18 mouse cellular contexts compared by ENCODE assay signal in the genomic region with DNA sequence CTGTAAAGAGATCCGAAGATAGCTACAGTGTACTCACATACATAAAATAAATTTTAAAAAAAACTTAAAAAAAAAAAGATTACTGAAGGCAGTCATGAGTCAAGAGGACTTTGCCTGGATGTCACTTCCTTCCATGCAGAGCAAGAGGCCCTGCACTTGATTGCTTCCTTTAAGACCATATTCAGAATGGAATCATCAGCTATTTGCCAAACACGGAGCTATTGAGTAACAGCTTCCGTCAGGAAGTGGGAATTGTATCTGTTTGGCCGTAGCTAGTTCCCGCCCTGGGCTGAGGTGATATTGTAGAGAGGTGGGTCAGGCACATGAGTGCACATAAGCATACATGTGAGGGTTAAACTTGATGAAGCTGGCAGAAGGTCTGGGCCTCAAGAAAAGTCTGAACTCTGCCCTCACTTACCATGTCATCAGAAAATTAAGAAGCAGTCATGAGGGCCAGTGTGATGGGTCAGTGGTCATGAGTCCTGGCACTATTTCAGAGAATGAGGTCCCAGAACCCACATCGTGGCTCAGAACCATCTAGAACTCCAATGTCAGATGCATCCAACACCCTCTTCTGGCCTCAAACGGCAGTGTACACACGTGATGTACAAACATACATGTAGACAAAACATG. TPM values are rescaled to one million over a fixed set of nuclear protein-coding genes. Genes with fewer than 3 reads are reported as not detected.
A peak's percentile ranks its signal among the peaks of the same experiment; 100 is the strongest.
DNase-seq lines count a peak whose midpoint lies in the region; ATAC-seq and TF ChIP-seq lines count a peak whose summit lies in the region.
"Had no signal": no experiment of that assay in that cellular context is flagged by ENCODE, and none has a peak within 500 bp of the region (broad histone marks: within the 10 kb centered on the region; RNA-seq: fewer than 3 reads in every experiment).

No protein-coding gene starts in this region.

- DNase-seq in liver, postnatal 0 days, result no peak
- DNase-seq in liver, embryonic 11.5 days (ENCODE audit: low spot score), result no peak
- peak; percentile 37 for DNase-seq in kidney, postnatal 14 days
- no peak for DNase-seq in stomach, postnatal 0 days (ENCODE audit: low spot score)
- DNase-seq in adrenal gland, adult 8-10 months, result no peak
- no peak for DNase-seq in thymus, postnatal 14 days
- no peak for DNase-seq in midbrain, embryonic 11.5 days (ENCODE audit: low spot score, missing footprints)
- DNase-seq: adrenal gland, postnatal 14 days; cerebellum, adult 8-10 months; gastrocnemius, postnatal 14 days; lung, embryonic 14.5 days; right cerebral cortex, adult 18-20 months had no signal

- peaks cover 4% of the 10 kb centered on the region for H3K4me1 ChIP-seq in liver, postnatal 0 days (ENCODE audit: insufficient read depth)
- H3K4me1 ChIP-seq in liver, embryonic 11.5 days (replicated peaks; ENCODE audit: control insufficient read depth, insufficient read depth, low read length), result no peaks in the 10 kb centered on the region
- H3K4me1 ChIP-seq in intestine, embryonic 16.5 days (ENCODE audit: control insufficient read depth, insufficient read depth, low read length), result peaks cover 2% of the 10 kb centered on the region; the same call in 1 of the 2 replicates
- no peaks in the 10 kb centered on the region for H3K4me1 ChIP-seq in stomach, postnatal 0 days (replicated peaks; ENCODE audit: control insufficient read depth, insufficient read depth)
- no peaks in the 10 kb centered on the region for H3K4me1 ChIP-seq in midbrain, embryonic 11.5 days (ENCODE audit: control insufficient read depth, insufficient read depth, low read length)
- H3K4me1 ChIP-seq: embryonic facial prominence, embryonic 15.5 days; forebrain, embryonic 15.5 days; midbrain, embryonic 10.5 days had no signal

- H3K27ac ChIP-seq in liver, postnatal 0 days (ENCODE audit: low read depth), result no peak overlapping the region
- H3K27ac ChIP-seq in liver, embryonic 11.5 days (ENCODE audit: low read depth, low read length), result no peak overlapping the region
- H3K27ac ChIP-seq in intestine, embryonic 16.5 days (ENCODE audit: low read length), result 0 out of 2 replicates have a peak overlapping the region, but pooled peaks have one; percentile 30
- no peak overlapping the region for H3K27ac ChIP-seq in stomach, postnatal 0 days (replicated peaks)
- H3K27ac ChIP-seq in midbrain, embryonic 11.5 days (ENCODE audit: low read depth, low read length), result no peak overlapping the region
- H3K27ac ChIP-seq: embryonic facial prominence, embryonic 15.5 days; forebrain, embryonic 15.5 days; hindbrain, embryonic 13.5 days; liver, embryonic 12.5 days; midbrain, embryonic 10.5 days had no signal

- no peak for TF ChIP-seq CTCF in liver, postnatal 0 days (IDR thresholded peaks at IDR 0.05; ENCODE audit: low read depth)
- TF ChIP-seq CTCF in stomach, postnatal 0 days (IDR thresholded peaks at IDR 0.05; ENCODE audit: low read depth), result no peak

- H3K4me2 ChIP-seq in liver, postnatal 0 days (ENCODE audit: low read depth, low read length), result no peak overlapping the region
- no peak overlapping the region for H3K4me2 ChIP-seq in liver, embryonic 11.5 days
- no peak overlapping the region for H3K4me2 ChIP-seq in intestine, embryonic 16.5 days (ENCODE audit: low read depth, low read length)
- no peak overlapping the region for H3K4me2 ChIP-seq in stomach, postnatal 0 days (replicated peaks; ENCODE audit: low read depth)
- H3K4me2 ChIP-seq in midbrain, embryonic 11.5 days, result no peak overlapping the region
- H3K4me2 ChIP-seq: embryonic facial prominence, embryonic 15.5 days; forebrain, embryonic 15.5 days; hindbrain, embryonic 13.5 days; liver, embryonic 12.5 days; lung, embryonic 14.5 days had no signal

- H3K9me3 ChIP-seq in liver, postnatal 0 days (ENCODE audit: low read length), result no peaks in the 10 kb centered on the region
- no peaks in the 10 kb centered on the region for H3K9me3 ChIP-seq in liver, embryonic 11.5 days (ENCODE audit: control insufficient read depth, low read length)
- no peaks in the 10 kb centered on the region for H3K9me3 ChIP-seq in intestine, embryonic 16.5 days (ENCODE audit: control insufficient read depth, low read length)
- no peaks in the 10 kb centered on the region for H3K9me3 ChIP-seq in stomach, postnatal 0 days (ENCODE audit: control insufficient read depth, low read length)
- H3K9me3 ChIP-seq in midbrain, embryonic 11.5 days (ENCODE audit: control insufficient read depth, low read length), result no peaks in the 10 kb centered on the region
- H3K9me3 ChIP-seq: embryonic facial prominence, embryonic 15.5 days; forebrain, embryonic 15.5 days; hindbrain, embryonic 13.5 days; liver, embryonic 12.5 days; midbrain, embryonic 10.5 days had no signal

- H3K27me3 ChIP-seq in liver, postnatal 0 days (ENCODE audit: insufficient read depth, low read length), result no peaks in the 10 kb centered on the region
- H3K27me3 ChIP-seq in liver, embryonic 11.5 days (replicated peaks; ENCODE audit: control insufficient read depth, insufficient read depth, low read length), result no peaks in the 10 kb centered on the region
- H3K27me3 ChIP-seq in intestine, embryonic 16.5 days (replicated peaks; ENCODE audit: control insufficient read depth, insufficient read depth, low read length), result no peaks in the 10 kb centered on the region
- no peaks in the 10 kb centered on the region for H3K27me3 ChIP-seq in stomach, postnatal 0 days (ENCODE audit: control insufficient read depth, insufficient read depth, low read length)
- no peaks in the 10 kb centered on the region for H3K27me3 ChIP-seq in midbrain, embryonic 11.5 days (ENCODE audit: control insufficient read depth, insufficient read depth, low read length)
- H3K27me3 ChIP-seq: embryonic facial prominence, embryonic 15.5 days; forebrain, embryonic 15.5 days; hindbrain, embryonic 13.5 days; liver, embryonic 12.5 days had no signal

- peak; percentile 43 for ATAC-seq in liver, postnatal 0 days
- ATAC-seq in liver, embryonic 11.5 days (replicated peaks; ENCODE audit: low FRiP score), result no peak
- peak; percentile 85 for ATAC-seq in intestine, embryonic 16.5 days
- ATAC-seq in stomach, postnatal 0 days (ENCODE audit: low FRiP score, low TSS enrichment), result peak; percentile 75; the same call in 1 of the 2 replicates
- ATAC-seq in midbrain, embryonic 11.5 days (ENCODE audit: low FRiP score), result no peak
- ATAC-seq: forebrain, embryonic 15.5 days; liver, embryonic 12.5 days had no signal

- WGBS in liver, postnatal 0 days (ENCODE audit: insufficient replicate concordance), result 61% methylated on average over 8 of the region's 8 CpGs
- 77% methylated on average over 8 of the region's 8 CpGs for WGBS in liver, embryonic 11.5 days
- 72% methylated on average over 8 of the region's 8 CpGs for WGBS in intestine, embryonic 16.5 days
- 72% methylated on average over 8 of the region's 8 CpGs for WGBS in stomach, postnatal 0 days
- WGBS in midbrain, embryonic 11.5 days, result 90% methylated on average over 8 of the region's 8 CpGs

- no peaks in the 10 kb centered on the region for H3K36me3 ChIP-seq in liver, postnatal 0 days (replicated peaks; ENCODE audit: insufficient read depth, low read length)
- H3K36me3 ChIP-seq in liver, embryonic 11.5 days (ENCODE audit: control insufficient read depth, insufficient read depth, low read length), result no peaks in the 10 kb centered on the region
- H3K36me3 ChIP-seq in intestine, embryonic 16.5 days (ENCODE audit: control insufficient read depth, insufficient read depth, low read length), result no peaks in the 10 kb centered on the region
- no peaks in the 10 kb centered on the region for H3K36me3 ChIP-seq in stomach, postnatal 0 days (ENCODE audit: control insufficient read depth, insufficient read depth, low read length)
- no peaks in the 10 kb centered on the region for H3K36me3 ChIP-seq in midbrain, embryonic 11.5 days (ENCODE audit: control insufficient read depth, insufficient read depth, low read length)
- H3K36me3 ChIP-seq: embryonic facial prominence, embryonic 15.5 days; forebrain, embryonic 15.5 days; hindbrain, embryonic 13.5 days; liver, embryonic 12.5 days; midbrain, embryonic 10.5 days had no signal

- H3K4me3 ChIP-seq in liver, postnatal 0 days (ENCODE audit: low read depth, low read length), result no peak overlapping the region
- no peak overlapping the region for H3K4me3 ChIP-seq in liver, embryonic 11.5 days (ENCODE audit: low read depth, low read length)
- no peak overlapping the region for H3K4me3 ChIP-seq in intestine, embryonic 16.5 days (ENCODE audit: low read length)
- H3K4me3 ChIP-seq in stomach, postnatal 0 days (ENCODE audit: low read depth, low read length), result no peak overlapping the region
- H3K4me3 ChIP-seq in midbrain, embryonic 11.5 days (ENCODE audit: low read depth, low read length), result no peak overlapping the region
- H3K4me3 ChIP-seq: embryonic facial prominence, embryonic 15.5 days; forebrain, embryonic 15.5 days; hindbrain, embryonic 13.5 days; liver, embryonic 12.5 days; midbrain, embryonic 10.5 days had no signal

- no peak for TF ChIP-seq EP300 in liver, postnatal 0 days (IDR thresholded peaks at IDR 0.05; ENCODE audit: low read depth)
- TF ChIP-seq EP300 in stomach, postnatal 0 days (optimal IDR thresholded peaks at IDR 0.05), result no peak

- H3K9ac ChIP-seq in liver, postnatal 0 days (replicated peaks), result no peak overlapping the region
- no peak overlapping the region for H3K9ac ChIP-seq in liver, embryonic 11.5 days (ENCODE audit: low read depth, low read length)
- H3K9ac ChIP-seq in intestine, embryonic 16.5 days (ENCODE audit: low read depth, low read length), result no peak overlapping the region
- no peak overlapping the region for H3K9ac ChIP-seq in stomach, postnatal 0 days (ENCODE audit: low read length)
- no peak overlapping the region for H3K9ac ChIP-seq in midbrain, embryonic 11.5 days (ENCODE audit: low read length)
- H3K9ac ChIP-seq: embryonic facial prominence, embryonic 15.5 days; forebrain, embryonic 15.5 days; hindbrain, embryonic 13.5 days; liver, embryonic 12.5 days; lung, embryonic 14.5 days had no signal

RNA-seq across cellular contexts. Expression of a gene that starts 16.6 kb away (rescaled TPM):
- polyA plus RNA-seq in liver, postnatal 0 days (2015; fragmentation: Nextera tagmentation; extraction: Ambion mirVana), result 1.4 TPM in 2 replicates
- polyA plus RNA-seq in liver, embryonic 11.5 days (2014; fragmentation: Nextera tagmentation; extraction: Ambion mirVana), result 0.84 and 1.4 TPM in 2 replicates
- polyA plus RNA-seq in intestine, embryonic 16.5 days (2015; fragmentation: Nextera tagmentation; extraction: Ambion mirVana), result 2.1 and 2.3 TPM in 2 replicates
- polyA plus RNA-seq in stomach, postnatal 0 days (2015; fragmentation: Nextera tagmentation; extraction: Ambion mirVana), result 2.2 and 3.0 TPM in 2 replicates
- 1 to 10 TPM; 3.3 to 7.2 (median 5.0) TPM for total RNA-seq in adrenal gland, adult 8-10 months (2022)
- 3.7 and 5.4 TPM in 2 replicates for polyA plus RNA-seq in midbrain, embryonic 11.5 days (2014; fragmentation: Nextera tagmentation; extraction: Ambion mirVana)

RNA-seq across cellular contexts. Expression of a gene that starts 16.8 kb away (rescaled TPM):
- polyA plus RNA-seq in liver, postnatal 0 days (2015; fragmentation: Nextera tagmentation; extraction: Ambion mirVana), result 17.5 and 18.2 TPM in 2 replicates
- polyA plus RNA-seq in liver, embryonic 11.5 days (2014; fragmentation: Nextera tagmentation; extraction: Ambion mirVana), result 29.4 and 30.4 TPM in 2 replicates
- 22.1 and 28.8 TPM in 2 replicates for polyA plus RNA-seq in intestine, embryonic 16.5 days (2015; fragmentation: Nextera tagmentation; extraction: Ambion mirVana)
- 24.1 TPM in 2 replicates for polyA plus RNA-seq in stomach, postnatal 0 days (2015; fragmentation: Nextera tagmentation; extraction: Ambion mirVana)
- total RNA-seq in adrenal gland, adult 8-10 months (2022), result 10 to 100 TPM; 29.2 to 38.6 (median 34.6) TPM
- 36.0 and 36.8 TPM in 2 replicates for polyA plus RNA-seq in midbrain, embryonic 11.5 days (2014; fragmentation: Nextera tagmentation; extraction: Ambion mirVana)

RNA-seq across cellular contexts. Expression of a gene that starts 26.6 kb away (rescaled TPM):
- polyA plus RNA-seq in liver, postnatal 0 days (2015; fragmentation: Nextera tagmentation; extraction: Ambion mirVana), result 0.08 and 0.20 TPM in 2 replicates
- polyA plus RNA-seq in liver, embryonic 11.5 days (2014; fragmentation: Nextera tagmentation; extraction: Ambion mirVana), result 0.22 and 0.29 TPM in 2 replicates
- polyA plus RNA-seq in intestine, embryonic 16.5 days (2015; fragmentation: Nextera tagmentation; extraction: Ambion mirVana), result 0.11 TPM in 1 of 2 replicates, not detected in the other
- 0.08 and 0.25 TPM in 2 replicates for polyA plus RNA-seq in stomach, postnatal 0 days (2015; fragmentation: Nextera tagmentation; extraction: Ambion mirVana)
- total RNA-seq in adrenal gland, adult 8-10 months (2022), result 1 to 10 TPM in 3 of 4 experiments, under 1 TPM in 1; 0.49 to 2.6 (median 1.1) TPM
- polyA plus RNA-seq in midbrain, embryonic 11.5 days (2014; fragmentation: Nextera tagmentation; extraction: Ambion mirVana), result 0.18 and 0.22 TPM in 2 replicates

RNA-seq across cellular contexts. Expression of a gene that starts 29.4 kb away (rescaled TPM):
- 3.3 and 3.7 TPM in 2 replicates for polyA plus RNA-seq in liver, postnatal 0 days (2015; fragmentation: Nextera tagmentation; extraction: Ambion mirVana)
- 3.8 and 4.9 TPM in 2 replicates for polyA plus RNA-seq in liver, embryonic 11.5 days (2014; fragmentation: Nextera tagmentation; extraction: Ambion mirVana)
- 2.2 and 2.4 TPM in 2 replicates for polyA plus RNA-seq in intestine, embryonic 16.5 days (2015; fragmentation: Nextera tagmentation; extraction: Ambion mirVana)
- polyA plus RNA-seq in stomach, postnatal 0 days (2015; fragmentation: Nextera tagmentation; extraction: Ambion mirVana), result 1.8 and 2.6 TPM in 2 replicates
- total RNA-seq in adrenal gland, adult 8-10 months (2022), result 1 to 10 TPM; 1.5 to 3.3 (median 2.0) TPM
- 7.1 and 9.3 TPM in 2 replicates for polyA plus RNA-seq in midbrain, embryonic 11.5 days (2014; fragmentation: Nextera tagmentation; extraction: Ambion mirVana)

RNA-seq across cellular contexts. Expression of a gene that starts 37.7 kb away (rescaled TPM):
- polyA plus RNA-seq in liver, postnatal 0 days (2015; fragmentation: Nextera tagmentation; extraction: Ambion mirVana), result 955 and 988 TPM in 2 replicates
- 991 and 1,008 TPM in 2 replicates for polyA plus RNA-seq in liver, embryonic 11.5 days (2014; fragmentation: Nextera tagmentation; extraction: Ambion mirVana)
- 1,153 and 1,157 TPM in 2 replicates for polyA plus RNA-seq in intestine, embryonic 16.5 days (2015; fragmentation: Nextera tagmentation; extraction: Ambion mirVana)
- 906 and 964 TPM in 2 replicates for polyA plus RNA-seq in stomach, postnatal 0 days (2015; fragmentation: Nextera tagmentation; extraction: Ambion mirVana)
- total RNA-seq in adrenal gland, adult 8-10 months (2022), result 1,000 to 10,000 TPM in 1 of 4 experiments, 100 to 1,000 TPM in 3; 716 to 1,044 (median 882) TPM
- 880 and 964 TPM in 2 replicates for polyA plus RNA-seq in midbrain, embryonic 11.5 days (2014; fragmentation: Nextera tagmentation; extraction: Ambion mirVana)

Comparison
In these comparisons a context has a peak if more than half of its experiments do, and no peak if none do; other contexts are left out.
1. ATAC-seq: peak in liver, postnatal 0 days (single experiment), intestine, embryonic 16.5 days (single experiment) and stomach, postnatal 0 days (single experiment); none in liver, embryonic 11.5 days (single experiment) and midbrain, embryonic 11.5 days (single experiment).